Comparison of ENCODE assay signal across 13 mouse cellular contexts in the genomic region with DNA sequence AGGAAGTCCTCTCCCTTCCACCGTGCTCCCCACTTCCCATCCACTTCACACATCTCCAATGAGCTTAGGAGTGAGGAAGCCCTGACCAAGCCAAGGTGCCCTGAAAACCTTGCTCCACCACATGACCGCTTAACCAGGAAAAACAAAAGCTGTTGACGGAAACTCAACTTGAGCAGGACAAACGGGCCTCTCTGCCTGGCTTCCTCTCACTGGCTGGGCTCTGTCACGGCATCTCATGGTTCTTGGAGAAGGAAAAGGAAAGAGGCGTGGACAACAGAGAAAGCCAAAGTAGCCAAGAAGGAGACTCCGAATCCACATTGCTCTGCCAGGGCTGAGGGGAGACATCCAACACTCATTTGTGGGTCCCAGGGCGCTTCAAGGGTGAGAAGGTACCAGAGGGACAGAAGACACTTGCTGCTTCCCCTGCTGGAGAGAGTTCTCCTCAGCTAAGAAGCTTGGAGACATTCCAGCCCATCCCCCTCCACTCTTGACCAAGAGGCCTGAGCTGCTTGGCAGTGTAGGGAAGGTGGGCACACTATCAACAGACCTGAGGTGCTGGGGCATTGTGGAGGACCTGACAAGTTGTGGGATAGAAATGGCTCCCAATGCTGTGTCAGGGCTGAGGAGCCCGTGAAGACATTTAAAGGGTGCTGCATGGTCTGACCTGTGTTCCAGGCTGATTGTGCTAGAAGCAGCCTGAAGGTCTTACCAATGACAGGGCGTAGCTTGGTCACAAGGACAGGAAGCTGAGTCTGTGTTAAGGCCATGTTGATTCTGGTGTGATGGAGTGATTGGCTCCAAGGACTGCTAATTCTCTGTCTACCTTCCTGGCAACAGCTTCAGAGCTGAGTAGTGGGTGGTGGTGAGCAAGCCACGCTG. TPM values are rescaled to one million over a fixed set of nuclear protein-coding genes. Genes with fewer than 3 reads are reported as not detected.
DNase-seq lines count a peak whose midpoint lies in the region; ATAC-seq and TF ChIP-seq lines count a peak whose summit lies in the region.
"Had no signal": no experiment of that assay in that cellular context is flagged by ENCODE, and none has a peak within 500 bp of the region (broad histone marks: within the 10 kb centered on the region; RNA-seq: fewer than 3 reads in every experiment).

No protein-coding gene starts in this region.

- DNase-seq in adrenal gland, adult (ENCODE audit: inconsistent age in 2 of 2, low spot score in 1 of 2) = peak; percentile 36 to 62
- DNase-seq in adrenal gland, adult 18-20 months (ENCODE audit: low spot score in 2 of 2) = no peak
- no peak for DNase-seq in layer of hippocampus, adult 2 months (ENCODE audit: low spot score in 2 of 2)
- no peak for DNase-seq in layer of hippocampus, adult 8-10 months (ENCODE audit: low spot score in 2 of 2)
- peak; percentile 55 to 83 for DNase-seq in kidney, postnatal 25 days
- DNase-seq in cerebellum, adult 8-10 months = no peak
- DNase-seq in left cerebral cortex, adult 9 months (ENCODE audit: low spot score in 2 of 2) = no peak
- DNase-seq: cerebellum, adult 2 months; thymus, postnatal 4 days had no signal

- H3K4me1 ChIP-seq in stomach, embryonic 15.5 days = peaks cover 41% of the 10 kb centered on the region

- no peak for TF ChIP-seq CTCF in layer of hippocampus, adult 2 months (conservative IDR thresholded peaks at IDR 0.05)

- 86% methylated on average over 11 of the region's 11 CpGs for WGBS in stomach, embryonic 15.5 days

- H3K9me3 ChIP-seq in stomach, embryonic 15.5 days = no peaks in the 10 kb centered on the region
- H3K9me3 ChIP-seq: hindbrain, embryonic 15.5 days had no signal

- peak overlapping the region; percentile 53; the same call in 1 of the 2 replicates for H3K27ac ChIP-seq in layer of hippocampus, adult 2 months
- H3K27ac ChIP-seq in stomach, embryonic 15.5 days = 0 out of 2 replicates have a peak overlapping the region, but pooled peaks have one; percentile 21
- H3K27ac ChIP-seq: hindbrain, embryonic 15.5 days; macrophage had no signal

- no peak overlapping the region for H3K4me2 ChIP-seq in stomach, embryonic 15.5 days
- H3K4me2 ChIP-seq: hindbrain, embryonic 15.5 days had no signal

- no peak overlapping the region for H3K4me3 ChIP-seq in layer of hippocampus, adult 2 months
- H3K4me3 ChIP-seq in stomach, embryonic 15.5 days (replicated peaks) = no peak overlapping the region
- H3K4me3 ChIP-seq: hindbrain, embryonic 15.5 days had no signal

- H3K9ac ChIP-seq in stomach, embryonic 15.5 days = no peak overlapping the region
- H3K9ac ChIP-seq: hindbrain, embryonic 15.5 days had no signal

- H3K36me3 ChIP-seq in stomach, embryonic 15.5 days = no peaks in the 10 kb centered on the region
- H3K36me3 ChIP-seq: hindbrain, embryonic 15.5 days had no signal

- H3K27me3 ChIP-seq in stomach, embryonic 15.5 days (replicated peaks) = no peaks in the 10 kb centered on the region
- H3K27me3 ChIP-seq: hindbrain, embryonic 15.5 days had no signal

- no peak for ATAC-seq in stomach, embryonic 15.5 days (ENCODE audit: insufficient read depth, low FRiP score, low read depth)
- ATAC-seq: activated CD4-positive, CD25-positive, alpha-beta regulatory T cell, adult 4 months had no signal

RNA-seq across cellular contexts. Expression of a gene that starts 29.1 kb away (rescaled TPM):
- 10 to 100 TPM; 23.2 to 35.2 TPM for total RNA-seq in adrenal gland, adult 18-20 months (2021)
- total RNA-seq in layer of hippocampus, adult 2 months (2021) = 10 to 100 TPM; 68.8 to 75.0 TPM
- total RNA-seq in layer of hippocampus, adult 8-10 months (2022) = 10 to 100 TPM; 61.3 to 87.0 (median 69.3) TPM
- polyA plus RNA-seq in stomach, embryonic 15.5 days (2015; fragmentation: Nextera tagmentation; extraction: Ambion mirVana) = 2.5 and 2.6 TPM in 2 replicates

Comparison
In these comparisons a context has a peak if more than half of its experiments do, and no peak if none do; other contexts are left out.
1. DNase-seq: peak in adrenal gland, adult (2 of 2) and kidney, postnatal 25 days (2 of 2); none in adrenal gland, adult 18-20 months (0 of 2), layer of hippocampus, adult 2 months (0 of 2), layer of hippocampus, adult 8-10 months (0 of 2), cerebellum, adult 8-10 months (single experiment) and left cerebral cortex, adult 9 months (0 of 2).